Mouse (Mus musculus) lung, postnatal 0 days (tissue): ENCODE results near the gene Nsa2. TPM values are rescaled to one million over a fixed set of nuclear protein-coding genes. Genes with fewer than 3 reads are reported as not detected.

Experiments used
- ATAC-seq: fragments of 200-750 bp; cut with Nextera tagmentation; 2 replicates; pipeline ENCODE4 v1.8.0; 2017; ENCODE audit warnings: moderate library complexity
- DNase-seq: peaks from one replicate; pipeline ENCODE4 v3.0.0-alpha.2; 2016; ENCODE audit warnings: low spot score
- H3K27ac ChIP-seq: fragments of 300-500 bp; sonication (generic); 2 replicates; pipeline ENCODE4 v1.5.1; 2014; ENCODE audit warnings: antibody characterized with exemption, mild to moderate bottlenecking, low read length, mixed read lengths
- H3K27me3 ChIP-seq: fragments of 300-500 bp; sonication (generic); replicated peaks from 2 replicates; pipeline ENCODE4 v1.6.1; 2014; ENCODE audit warnings: low read length, mixed read lengths; ENCODE audit not compliant: insufficient read depth
- H3K36me3 ChIP-seq: fragments of 300-500 bp; sonication (generic); 2 replicates; pipeline ENCODE4 v1.6.1; 2014; ENCODE audit warnings: low read length, mixed read lengths; ENCODE audit not compliant: insufficient read depth
- H3K4me1 ChIP-seq: fragments of 300-500 bp; sonication (generic); 2 replicates; pipeline ENCODE4 v1.6.1; 2014; ENCODE audit warnings: antibody characterized with exemption, low read depth, low read length, mixed read lengths; ENCODE audit not compliant: insufficient read depth
- H3K4me2 ChIP-seq: fragments of 300-500 bp; sonication (generic); replicated peaks from 2 replicates; pipeline ENCODE4 v1.6.1; 2014; ENCODE audit warnings: low read depth, mild to moderate bottlenecking, low read length, moderate library complexity, mixed read lengths
- H3K4me3 ChIP-seq: fragments of 300-500 bp; sonication (generic); 2 replicates; pipeline ENCODE4 v1.5.1; 2014; ENCODE audit warnings: low read depth, low read length
- H3K9ac ChIP-seq: fragments of 300-500 bp; sonication (generic); replicated peaks from 2 replicates; pipeline ENCODE4 v1.6.1; 2014; ENCODE audit warnings: low read depth, mild to moderate bottlenecking
- H3K9me3 ChIP-seq: fragments of 300-500 bp; sonication (generic); 2 replicates; pipeline ENCODE4 v1.6.1; 2016; ENCODE audit warnings: low read length, mixed read lengths
- CTCF ChIP-seq: IDR thresholded peaks from 2 replicates; pipeline ENCODE4 v1.5.1; 2016; ENCODE audit warnings: antibody characterized with exemption, mild to moderate bottlenecking
- EP300 ChIP-seq: IDR thresholded peaks from 2 replicates; pipeline ENCODE4 v1.6.1; 2016; ENCODE audit warnings: antibody characterized with exemption, mild to moderate bottlenecking, control low read depth
- WGBS: fragments of 180-500 bp; shearing (Covaris S2); extraction: QIAGEN DNeasy Blood & Tissue Kit; methylation state at CpG from one replicate; pipeline ENCODE4 v1.1.7; 2014; 5-methylcytosine and 5-hydroxymethylcytosine counted together
- polyA plus RNA-seq: library from polyadenylated mRNA; unstranded; fragments of >200 nt; fragmentation: Nextera tagmentation; extraction: Ambion mirVana; gene quantifications from 2 replicates; pipeline ENCODE4 v1.2.1, GENCODE M21; 2015

The Nsa2 gene
- 43.9 and 47.3 TPM in 2 replicates for polyA plus RNA-seq

GRCm38 (mm10) chr13:97137466-97138400, at the start of gene Nsa2, which contains the start of gene Gfm2:
Gene Nsa2 (minus strand): TSS chr13:97137937.
Gene Gfm2 (plus strand): TSS chr13:97137937.
- Histone ChIP-seq H3K9me3 (no peaks in the 10 kb centered on the region), H3K4me3 (peak within 1 kb of the TSS; percentile 64), H3K27me3 (no peaks in the 10 kb centered on the region), H3K9ac (peak within 1 kb of the TSS; percentile 69), H3K36me3 (peaks cover 9% of the 10 kb centered on the region; the same call in 1 of the 2 replicates), H3K27ac (peak within 1 kb of the TSS; percentile 82), H3K4me1 (no peaks in the 10 kb centered on the region), H3K4me2 (peak within 1 kb of the TSS; percentile 61)
- ATAC-seq (peak; percentile 98), DNase-seq (peak; percentile 98)
- WGBS: under 1% methylated on average over 57 of the region's 57 CpGs
- TF ChIP-seq EP300: no peak
- TF ChIP-seq CTCF: no peak

GRCm38 (mm10) chr13:97186346-97186745, 48.6 kb upstream of the Nsa2 start:
- Histone ChIP-seq H3K4me2 (no peak overlapping the region), H3K9me3 (no peaks in the 10 kb centered on the region), H3K4me3 (no peak overlapping the region), H3K36me3 (no peaks in the 10 kb centered on the region; the same call in 1 of the 2 replicates), H3K27me3 (no peaks in the 10 kb centered on the region), H3K27ac (no peak overlapping the region), H3K9ac (no peak overlapping the region), H3K4me1 (peaks cover 8% of the 10 kb centered on the region; the same call in 1 of the 2 replicates)
- DNase-seq: peak; percentile 49
- no peak for TF ChIP-seq EP300
- no peak for TF ChIP-seq CTCF
- ATAC-seq: peak; percentile 49
- 39% methylated on average over 4 of the region's 4 CpGs for WGBS

- no peaks in the 10 kb centered on the region for H3K9me3 ChIP-seq
- no peak overlapping the region for H3K9ac ChIP-seq
- H3K4me1 ChIP-seq: peaks cover 8% of the 10 kb centered on the region; the same call in 1 of the 2 replicates
- DNase-seq (no peak), ATAC-seq (no peak)
- no peaks in the 10 kb centered on the region; the same call in 1 of the 2 replicates for H3K36me3 ChIP-seq
- H3K4me2 ChIP-seq: no peak overlapping the region
- H3K27me3 ChIP-seq: no peaks in the 10 kb centered on the region
- WGBS: 55% methylated on average over 5 of the region's 5 CpGs
- no peak for TF ChIP-seq CTCF
- TF ChIP-seq EP300: no peak
- no peak overlapping the region for H3K27ac ChIP-seq
- H3K4me3 ChIP-seq: no peak overlapping the region
These were observed 46.9 kb upstream of the Nsa2 start for GRCm38 (mm10) chr13:97184656-97185055.

- DNase-seq (no peak), ATAC-seq (no peak)
- no peak overlapping the region for H3K27ac ChIP-seq
- no peaks in the 10 kb centered on the region for H3K9me3 ChIP-seq
- peaks cover 3% of the 10 kb centered on the region; the same call in 1 of the 2 replicates for H3K36me3 ChIP-seq
- H3K9ac ChIP-seq: no peak overlapping the region
- H3K4me3 ChIP-seq: no peak overlapping the region
- no peak overlapping the region for H3K4me2 ChIP-seq
- peaks cover 8% of the 10 kb centered on the region; the same call in 1 of the 2 replicates for H3K4me1 ChIP-seq
- TF ChIP-seq EP300 (no peak), CTCF (no peak)
- no peaks in the 10 kb centered on the region for H3K27me3 ChIP-seq
- WGBS: 67% methylated on average over 2 of the region's 2 CpGs
These were observed 46.4 kb upstream of the Nsa2 start for GRCm38 (mm10) chr13:97184168-97184567.

GRCm38 (mm10) chr13:97182821-97183220, 45.1 kb upstream of the Nsa2 start:
- TF ChIP-seq CTCF (no peak), EP300 (no peak)
- 76% methylated on average over 4 of the region's 4 CpGs for WGBS
- Histone ChIP-seq H3K4me2 (no peak overlapping the region), H3K4me3 (no peak overlapping the region), H3K27ac (no peak overlapping the region), H3K4me1 (peaks cover 8% of the 10 kb centered on the region; the same call in 1 of the 2 replicates), H3K36me3 (peaks cover 13% of the 10 kb centered on the region; the same call in 1 of the 2 replicates), H3K9me3 (no peaks in the 10 kb centered on the region), H3K9ac (no peak overlapping the region), H3K27me3 (no peaks in the 10 kb centered on the region)
- ATAC-seq (no peak), DNase-seq (no peak)

- no peak for ATAC-seq
- peaks cover 18% of the 10 kb centered on the region; the same call in 1 of the 2 replicates for H3K36me3 ChIP-seq
These were observed 42.5 kb upstream of the Nsa2 start for GRCm38 (mm10) chr13:97180113-97180828.

More at GRCm38 (mm10) chr13:97180113-97180828, 42.5 kb upstream of the Nsa2 start:
- Histone ChIP-seq H3K4me2 (no peak overlapping the region), H3K4me3 (no peak overlapping the region), H3K9ac (no peak overlapping the region), H3K27ac (no peak overlapping the region), H3K9me3 (no peaks in the 10 kb centered on the region), H3K4me1 (no peaks in the 10 kb centered on the region), H3K27me3 (no peaks in the 10 kb centered on the region)
- DNase-seq: no peak
- 81% methylated on average over 6 of the region's 6 CpGs for WGBS
- TF ChIP-seq EP300: no peak
- TF ChIP-seq CTCF: no peak
